Mouse (Mus musculus) retina, adult 2 months (tissue): ENCODE data around the gene Abcf3.

Experiments used
- DNase-seq: peaks from one replicate; pipeline ENCODE4 v3.0.0-alpha.2; 2012; ENCODE audit warnings: low read depth, low spot score

Gene Abcf3

GRCm38 (mm10) chr16:20540438-20540837 lies 7.9 kb upstream of the Abcf3 start:
- no peak for DNase-seq

GRCm38 (mm10) chr16:20545696-20546095 lies 2.7 kb upstream of the Abcf3 start:
- no peak for DNase-seq

- no peak for DNase-seq
These were observed 954 bp upstream of the Abcf3 start for GRCm38 (mm10) chr16:20547423-20547822.

GRCm38 (mm10) chr16:20549161-20549560 lies 784 bp downstream of the Abcf3 start:
- DNase-seq, result no peak

GRCm38 (mm10) chr16:20551691-20552090 lies 3.3 kb downstream of the Abcf3 start:
- no peak for DNase-seq

GRCm38 (mm10) chr16:20552594-20552993 lies 4.2 kb downstream of the Abcf3 start:
- no peak for DNase-seq

GRCm38 (mm10) chr16:20555000-20555399 lies 6.6 kb downstream of the Abcf3 start:
- no peak for DNase-seq

GRCm38 (mm10) chr16:20557381-20557780 lies 9.0 kb downstream of the Abcf3 start:
- no peak for DNase-seq

- no peak for DNase-seq
These were observed 16.7 kb downstream of the Abcf3 start for GRCm38 (mm10) chr16:20565075-20565474.

GRCm38 (mm10) chr16:20589366-20589938 lies 41.1 kb downstream of the Abcf3 start, which contains the start of gene Vwa5b2:
Vwa5b2 (plus strand) TSS chr16:20589471.
- DNase-seq, result no peak

- no peak for DNase-seq
These were observed 41.7 kb downstream of the Abcf3 start for GRCm38 (mm10) chr16:20589939-20590679.

- no peak for DNase-seq
These were observed 42.3 kb downstream of the Abcf3 start for GRCm38 (mm10) chr16:20590680-20591038.

- no peak for DNase-seq
These were observed 42.8 kb downstream of the Abcf3 start for GRCm38 (mm10) chr16:20591076-20591705.

- no peak for DNase-seq
These were observed 46.8 kb downstream of the Abcf3 start for GRCm38 (mm10) chr16:20595060-20595673.

GRCm38 (mm10) chr16:20595737-20596136 lies 47.4 kb downstream of the Abcf3 start:
- DNase-seq, result no peak

- no peak for DNase-seq
These were observed 48.5 kb downstream of the Abcf3 start for GRCm38 (mm10) chr16:20596687-20597441.

- DNase-seq, result no peak
These were observed 52.1 kb downstream of the Abcf3 start for GRCm38 (mm10) chr16:20600511-20600910.

- no peak for DNase-seq
These were observed 56.3 kb downstream of the Abcf3 start for GRCm38 (mm10) chr16:20604705-20605104.

GRCm38 (mm10) chr16:20610501-20611356 lies 62.4 kb downstream of the Abcf3 start:
- DNase-seq, result peak; percentile 75
